ENCODE assay signal across 18 mouse cellular contexts in the genomic region with DNA sequence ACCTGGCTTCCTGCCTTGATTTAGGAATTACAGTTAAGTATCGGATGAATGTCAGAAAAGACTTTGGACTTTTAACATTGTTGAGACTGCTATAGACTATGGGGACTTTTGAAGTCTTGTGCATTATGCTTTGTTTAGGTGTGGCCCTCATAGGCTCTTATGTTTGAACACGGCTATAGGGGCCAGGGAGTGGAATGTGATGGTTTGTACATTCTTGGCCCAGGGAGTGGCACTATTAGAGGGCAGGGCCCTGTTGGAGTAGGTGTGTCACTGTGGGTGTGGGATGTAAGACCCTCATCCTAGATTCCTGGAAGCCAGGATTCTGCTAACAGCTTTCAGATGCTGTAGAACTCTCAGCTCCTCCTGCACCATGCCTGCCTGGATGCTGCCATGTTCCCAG. TPM values are rescaled to one million over a fixed set of nuclear protein-coding genes. Genes with fewer than 3 reads are reported as not detected.
"Had no signal": no experiment of that assay in that cellular context is flagged by ENCODE, and none has a peak within 500 bp of the region (broad histone marks: within the 10 kb centered on the region; RNA-seq: fewer than 3 reads in every experiment).

No protein-coding gene starts in this region.

RNA-seq across cellular contexts. Expression of a gene that starts 17.9 kb away (rescaled TPM):
- polyA plus RNA-seq: heart, embryonic 11.5 days; heart, embryonic 12.5 days; heart, embryonic 13.5 days; heart, embryonic 14.5 days; heart, embryonic 15.5 days; heart, embryonic 16.5 days; heart, postnatal 0 days; hindbrain, embryonic 11.5 days; inflammation-experienced regulatory T-cells, adult 6 months; intestine, embryonic 14.5 days; intestine, embryonic 15.5 days; intestine, embryonic 16.5 days; intestine, postnatal 0 days; kidney, adult 2 months; kidney, embryonic 14.5 days; kidney, embryonic 15.5 days; kidney, embryonic 16.5 days; kidney, postnatal 0 days had no signal
